ENCODE assay signal across 14 mouse cellular contexts in the genomic region with DNA sequence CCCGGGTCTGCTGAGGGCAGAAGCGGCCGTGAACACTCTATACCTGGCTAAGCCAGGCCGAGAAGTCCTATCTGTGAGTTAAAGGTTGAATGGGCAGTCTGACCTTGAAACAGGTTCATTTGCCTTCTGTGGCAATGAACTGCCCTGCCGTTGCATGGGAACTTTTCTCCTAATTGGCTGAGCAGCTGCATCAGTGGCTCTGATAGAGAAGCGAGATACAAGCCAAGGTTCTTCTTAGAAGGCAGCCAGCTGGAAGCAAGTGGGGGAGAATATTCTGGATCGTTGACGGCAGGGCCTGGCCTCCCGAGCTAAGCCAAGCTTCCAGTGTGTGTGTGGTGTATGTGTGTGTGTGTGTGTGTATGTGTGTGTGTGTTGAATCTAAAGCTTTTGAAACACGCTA. TPM values are rescaled to one million over a fixed set of nuclear protein-coding genes. Genes with fewer than 3 reads are reported as not detected.
DNase-seq lines count a peak whose midpoint lies in the region; ATAC-seq lines count a peak whose summit lies in the region.
"Had no signal": no experiment of that assay in that cellular context is flagged by ENCODE, and none has a peak within 500 bp of the region (broad histone marks: within the 10 kb centered on the region; RNA-seq: fewer than 3 reads in every experiment).

No protein-coding gene starts in this region.

- DNase-seq in heart, adult 11 months: peak; percentile 89
- peak; percentile 48 to 60 for DNase-seq in kidney, postnatal 4 days
- DNase-seq in kidney, adult 8-10 months: no peak
- DNase-seq in testis, postnatal 14 days (ENCODE audit: low spot score): peak; percentile 63
- no peak for DNase-seq in testis, postnatal 10 days (ENCODE audit: low spot score)
- no peak for DNase-seq in left cerebral cortex, postnatal 14 days (ENCODE audit: low spot score in 2 of 2)
- DNase-seq: cerebellum, adult 8-10 months; lung, adult 18-20 months had no signal

- H3K4me1 ChIP-seq in heart, embryonic 12.5 days (replicated peaks): peaks cover 23% of the 10 kb centered on the region

- no peak overlapping the region for H3K4me2 ChIP-seq in heart, embryonic 12.5 days
- H3K4me2 ChIP-seq: hindbrain, embryonic 12.5 days; limb, embryonic 12.5 days had no signal

- ATAC-seq in heart, embryonic 12.5 days (ENCODE audit: insufficient number of reproducible peaks, low FRiP score): no peak
- ATAC-seq: intestine, postnatal 0 days had no signal

- WGBS in heart, embryonic 12.5 days: 67% methylated on average over 10 of the region's 10 CpGs

- H3K27ac ChIP-seq in heart, embryonic 12.5 days (ENCODE audit: poor library complexity, severe bottlenecking): no peak overlapping the region
- H3K27ac ChIP-seq: heart, embryonic 10.5 days; hindbrain, embryonic 12.5 days; limb, embryonic 12.5 days had no signal

- H3K9me3 ChIP-seq in heart, embryonic 12.5 days (replicated peaks): no peaks in the 10 kb centered on the region
- H3K9me3 ChIP-seq: heart, embryonic 10.5 days; hindbrain, embryonic 12.5 days; limb, embryonic 12.5 days had no signal

- H3K9ac ChIP-seq in heart, embryonic 12.5 days: no peak overlapping the region
- H3K9ac ChIP-seq: hindbrain, embryonic 12.5 days; limb, embryonic 12.5 days had no signal

- intact Hi-C loops in left cerebral cortex, postnatal 14 days (cut with DNase I): no loop called here

- no peaks in the 10 kb centered on the region for H3K36me3 ChIP-seq in heart, embryonic 12.5 days
- H3K36me3 ChIP-seq: heart, embryonic 10.5 days; hindbrain, embryonic 12.5 days; limb, embryonic 12.5 days had no signal

- H3K27me3 ChIP-seq in heart, embryonic 12.5 days (replicated peaks): no peaks in the 10 kb centered on the region
- H3K27me3 ChIP-seq: hindbrain, embryonic 12.5 days; limb, embryonic 12.5 days had no signal

- H3K4me3 ChIP-seq in heart, embryonic 12.5 days: no peak overlapping the region
- H3K4me3 ChIP-seq: heart, embryonic 10.5 days; hindbrain, embryonic 12.5 days; limb, embryonic 12.5 days had no signal

RNA-seq across cellular contexts. Expression of a gene that starts 12.2 kb away (rescaled TPM):
- 95.6 and 100.0 TPM in 2 replicates for polyA plus RNA-seq in heart, embryonic 12.5 days (2016; fragmentation: Nextera tagmentation; extraction: Ambion mirVana)
- total RNA-seq in left cerebral cortex, postnatal 14 days (2021): 1,000 to 10,000 TPM; 1,462 to 1,465 TPM

RNA-seq across cellular contexts. Expression of a gene that starts 46.2 kb away (rescaled TPM):
- polyA plus RNA-seq in heart, embryonic 12.5 days (2016; fragmentation: Nextera tagmentation; extraction: Ambion mirVana): 0.69 and 0.72 TPM in 2 replicates
- total RNA-seq in left cerebral cortex, postnatal 14 days (2021): 1 to 10 TPM; 2.2 to 2.6 TPM
- total RNA-seq: MEL had no signal

Comparison
In these comparisons a context has a peak if more than half of its experiments do, and no peak if none do; other contexts are left out.
1. DNase-seq: peak in heart, adult 11 months (single experiment), kidney, postnatal 4 days (2 of 2) and testis, postnatal 14 days (single experiment); none in kidney, adult 8-10 months (0 of 2), testis, postnatal 10 days (single experiment) and left cerebral cortex, postnatal 14 days (0 of 2).